Mouse (Mus musculus) liver, embryonic 14.5 days (tissue): Measurements from ENCODE around the gene Inpp4a.

Source experiments
- CTCF ChIP-seq: IDR thresholded peaks from 2 replicates; pipeline ENCODE4 v1.5.1; 2016; ENCODE audit warnings: antibody characterized with exemption, low read depth, control low read depth
- EP300 ChIP-seq: IDR thresholded peaks from 2 replicates; pipeline ENCODE4 v1.6.1; 2016; ENCODE audit warnings: antibody characterized with exemption, low read depth

- no peak for TF ChIP-seq CTCF
- no peak for TF ChIP-seq EP300
Measured at GRCm38 (mm10) chr1:37351961-37352360, 52.3 kb downstream of the Inpp4a start.
